ENCODE assay signal across 8 mouse cellular contexts in the genomic region with DNA sequence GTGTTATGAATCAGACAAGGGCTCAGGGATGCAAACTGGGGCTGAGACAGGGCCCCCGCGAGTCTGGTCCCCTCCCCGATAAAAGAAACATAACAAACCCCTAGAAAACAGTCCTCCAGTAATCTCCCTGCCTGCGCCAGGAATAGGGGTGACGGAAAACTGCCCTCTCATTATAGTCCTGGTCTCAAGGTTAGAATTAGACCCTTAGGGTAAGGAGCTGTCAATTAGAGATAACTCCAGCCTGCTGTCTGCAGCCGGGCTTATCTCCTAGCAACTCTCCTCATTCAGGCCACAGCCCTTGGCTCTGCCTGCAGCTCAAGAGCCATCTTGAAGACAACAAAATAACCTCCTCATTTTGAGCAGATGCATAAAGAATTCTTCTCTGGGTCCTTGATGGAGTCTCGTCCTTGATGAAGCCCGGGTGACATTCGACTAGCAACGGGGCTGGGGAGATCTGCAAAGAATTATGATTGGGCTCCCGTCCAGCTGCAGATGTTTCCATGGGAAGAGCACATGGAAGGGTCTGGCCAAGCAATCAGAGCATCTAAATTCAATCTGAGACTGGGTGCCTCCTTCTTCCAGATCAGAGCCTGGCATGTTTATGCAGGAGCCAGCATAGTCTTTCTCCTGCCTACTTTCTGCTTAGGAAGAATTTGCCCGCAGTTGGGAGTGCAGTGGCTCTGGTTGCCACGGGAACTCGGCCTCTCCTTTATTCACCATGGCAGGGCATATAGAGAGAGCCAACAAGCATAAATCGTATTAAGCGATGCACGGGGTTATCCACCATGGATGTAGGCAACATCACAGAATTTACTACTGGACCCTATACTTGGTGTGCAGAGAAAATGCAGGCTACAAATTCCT.
DNase-seq lines count a peak whose midpoint lies in the region; ATAC-seq and TF ChIP-seq lines count a peak whose summit lies in the region.

No protein-coding gene starts in this region.

- ATAC-seq in intestine, embryonic 14.5 days (replicated peaks; ENCODE audit: low FRiP score, low TSS enrichment, low read depth): no peak; the same call in 1 of the 2 replicates
- ATAC-seq in liver, postnatal 0 days: no peak

- no peaks in the 10 kb centered on the region for H3K27me3 ChIP-seq in intestine, embryonic 14.5 days (replicated peaks; ENCODE audit: control insufficient read depth, insufficient read depth, low read length)
- H3K27me3 ChIP-seq in liver, postnatal 0 days (ENCODE audit: insufficient read depth, low read length): no peaks in the 10 kb centered on the region

- H3K4me1 ChIP-seq in intestine, embryonic 14.5 days (replicated peaks; ENCODE audit: control insufficient read depth, insufficient read depth, low read length): peaks cover 25% of the 10 kb centered on the region
- peaks cover 9% of the 10 kb centered on the region for H3K4me1 ChIP-seq in liver, postnatal 0 days (ENCODE audit: insufficient read depth)

- H3K9ac ChIP-seq in intestine, embryonic 14.5 days (ENCODE audit: low read length): no peak overlapping the region
- H3K9ac ChIP-seq in liver, postnatal 0 days (replicated peaks): no peak overlapping the region

- H3K4me3 ChIP-seq in intestine, embryonic 14.5 days (ENCODE audit: low read depth, low read length): no peak overlapping the region
- H3K4me3 ChIP-seq in liver, postnatal 0 days (ENCODE audit: low read depth, low read length): no peak overlapping the region

- H3K27ac ChIP-seq in intestine, embryonic 14.5 days (ENCODE audit: low read depth): no peak overlapping the region
- H3K27ac ChIP-seq in liver, postnatal 0 days (ENCODE audit: low read depth): no peak overlapping the region

- no peaks in the 10 kb centered on the region for H3K36me3 ChIP-seq in intestine, embryonic 14.5 days (ENCODE audit: control insufficient read depth, insufficient read depth, low read length)
- no peaks in the 10 kb centered on the region for H3K36me3 ChIP-seq in liver, postnatal 0 days (replicated peaks; ENCODE audit: insufficient read depth, low read length)

- 16% methylated on average over 17 of the region's 17 CpGs for WGBS in intestine, embryonic 14.5 days
- 41% methylated on average over 17 of the region's 17 CpGs for WGBS in liver, postnatal 0 days (ENCODE audit: insufficient replicate concordance)

- no peak for TF ChIP-seq EP300 in liver, postnatal 0 days (IDR thresholded peaks at IDR 0.05; ENCODE audit: low read depth)

- no peaks in the 10 kb centered on the region for H3K9me3 ChIP-seq in intestine, embryonic 14.5 days (ENCODE audit: control insufficient read depth, low read length)
- H3K9me3 ChIP-seq in liver, postnatal 0 days (ENCODE audit: low read length): no peaks in the 10 kb centered on the region

- peak overlapping the region; percentile 60 for H3K4me2 ChIP-seq in intestine, embryonic 14.5 days (ENCODE audit: low read length)
- 0 out of 2 replicates have a peak overlapping the region, but pooled peaks have one; percentile 60 for H3K4me2 ChIP-seq in liver, postnatal 0 days (ENCODE audit: low read depth, low read length)

- no peak for TF ChIP-seq CTCF in liver, postnatal 0 days (IDR thresholded peaks at IDR 0.05; ENCODE audit: low read depth)

- peak; percentile 14 for DNase-seq in adrenal gland, postnatal 10 days
- DNase-seq in adrenal gland, adult 8-10 months: no peak
- DNase-seq in left cerebral cortex, adult 18-20 months (ENCODE audit: low spot score in 2 of 2): peak; percentile 19 to 38
- no peak for DNase-seq in left cerebral cortex, adult 11 months (ENCODE audit: low spot score)
- peak; percentile 68 for DNase-seq in intestine, embryonic 14.5 days (ENCODE audit: low spot score)
- DNase-seq in liver, postnatal 0 days: no peak
- no peak for DNase-seq in thymus, postnatal 0 days (ENCODE audit: low spot score)
- no peak for DNase-seq in urinary bladder, postnatal 10 days (ENCODE audit: low spot score)

Comparison
In these comparisons a context has a peak if more than half of its experiments do, and no peak if none do; other contexts are left out.
1. DNase-seq: peak in adrenal gland, postnatal 10 days (single experiment), left cerebral cortex, adult 18-20 months (2 of 2) and intestine, embryonic 14.5 days (single experiment); none in adrenal gland, adult 8-10 months (single experiment), left cerebral cortex, adult 11 months (single experiment), liver, postnatal 0 days (single experiment), thymus, postnatal 0 days (single experiment) and urinary bladder, postnatal 10 days (single experiment).